Mouse (Mus musculus) ES-Bruce4 (cell line): Measurements from ENCODE around the gene Nptx1. TPM values are rescaled to one million over a fixed set of nuclear protein-coding genes. Genes with fewer than 3 reads are reported as not detected.

ENCODE experiments used
- H3K27ac ChIP-seq: 2 replicates; pipeline ENCODE4 v1.5.1; 2012; ENCODE audit warnings: low read length, inconsistent platforms; ENCODE audit not compliant: insufficient read depth
- H3K27me3 ChIP-seq: 2 replicates; pipeline ENCODE4 v1.6.1; 2012; ENCODE audit warnings: mild to moderate bottlenecking, low read length, inconsistent platforms; ENCODE audit not compliant: control insufficient read depth, poor library complexity, insufficient read depth, severe bottlenecking
- H3K36me3 ChIP-seq: 2 replicates; pipeline ENCODE4 v1.6.1; 2012; ENCODE audit warnings: inconsistent platforms, mild to moderate bottlenecking, low read length, moderate library complexity; ENCODE audit not compliant: control insufficient read depth, poor library complexity, insufficient read depth, severe bottlenecking
- H3K4me1 ChIP-seq: one replicate; pipeline ENCODE4 v1.8.1; 2011; ENCODE audit warnings: low read length; ENCODE audit not compliant: control insufficient read depth, insufficient read depth
- H3K4me3 ChIP-seq: 2 replicates; pipeline ENCODE4 v1.5.1; 2011; ENCODE audit warnings: low read depth, mild to moderate bottlenecking, low read length
- H3K9ac ChIP-seq: 2 replicates; pipeline ENCODE4 v1.6.1; 2012; ENCODE audit warnings: low read depth, mild to moderate bottlenecking, inconsistent platforms; ENCODE audit not compliant: poor library complexity, severe bottlenecking
- H3K9me3 ChIP-seq: replicated peaks from 2 replicates; pipeline ENCODE4 v1.6.1; 2012; ENCODE audit warnings: mild to moderate bottlenecking, low read length, inconsistent platforms; ENCODE audit not compliant: control insufficient read depth, poor library complexity, insufficient read depth, severe bottlenecking
- CTCF ChIP-seq: IDR thresholded peaks from one replicate; pipeline ENCODE4 v1.8.1; 2011; ENCODE audit warnings: low read depth, low read length
- EP300 ChIP-seq: IDR thresholded peaks from 2 replicates; pipeline ENCODE4 v1.6.1; 2011; ENCODE audit warnings: low read depth, low read length; ENCODE audit not compliant: insufficient read depth
- POLR2A ChIP-seq: IDR thresholded peaks from one replicate; pipeline ENCODE4 v1.8.1; 2011; ENCODE audit warnings: low read length; ENCODE audit not compliant: insufficient read depth
- polyA plus RNA-seq: library from polyadenylated mRNA; stranded (reverse); fragments of >200 nt; gene quantifications from 2 replicates; pipeline ENCODE4 v1.2.4, GENCODE M21; 2011; ENCODE audit warnings: low read depth; ENCODE audit not compliant: missing spikeins, insufficient read depth, insufficient read length

Gene Nptx1
- polyA plus RNA-seq, 1 experiment: not detected

- no peak for TF ChIP-seq POLR2A
- TF ChIP-seq EP300: no peak
- no peak for TF ChIP-seq CTCF
- Histone ChIP-seq H3K27ac (no peak overlapping the region), H3K4me3 (no peak overlapping the region), H3K9ac (no peak overlapping the region), H3K27me3 (no peaks in the 10 kb centered on the region), H3K4me1 (no peaks in the 10 kb centered on the region), H3K36me3 (no peaks in the 10 kb centered on the region), H3K9me3 (no peaks in the 10 kb centered on the region)
Observed at GRCm38 (mm10) chr11:119540560-119540959, 7.0 kb downstream of the Nptx1 start.

- H3K36me3 ChIP-seq: no peaks in the 10 kb centered on the region
- no peaks in the 10 kb centered on the region for H3K9me3 ChIP-seq
- no peaks in the 10 kb centered on the region for H3K27me3 ChIP-seq
- no peak overlapping the region for H3K9ac ChIP-seq
- TF ChIP-seq POLR2A: no peak
- no peak for TF ChIP-seq CTCF
- no peaks in the 10 kb centered on the region for H3K4me1 ChIP-seq
- no peak overlapping the region for H3K4me3 ChIP-seq
- no peak overlapping the region for H3K27ac ChIP-seq
Observed at GRCm38 (mm10) chr11:119539944-119540343, 7.6 kb downstream of the Nptx1 start.

DNA sequence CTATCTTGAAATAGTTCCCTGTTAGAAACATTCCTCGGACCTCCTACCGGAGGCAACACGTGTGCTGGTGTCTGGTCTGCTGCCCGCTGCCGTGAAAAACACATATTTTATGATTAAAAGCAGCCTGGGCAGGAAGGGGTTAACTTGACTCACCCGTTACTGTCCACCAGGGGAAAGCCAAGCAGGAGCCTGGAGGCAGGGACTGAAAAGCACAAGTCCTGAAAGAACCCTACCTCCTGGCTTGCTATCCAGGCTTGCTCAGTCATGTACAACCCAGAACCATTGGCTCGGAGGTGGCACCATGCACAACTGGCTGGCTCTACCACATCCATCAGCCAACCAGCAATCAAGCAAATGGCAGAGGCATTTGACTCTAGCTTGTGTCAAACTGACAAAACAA, 13.8 kb downstream of the Nptx1 start:
- Histone ChIP-seq H3K27me3 (no peaks in the 10 kb centered on the region), H3K4me1 (no peaks in the 10 kb centered on the region), H3K9ac (no peak overlapping the region), H3K4me3 (no peak overlapping the region), H3K9me3 (no peaks in the 10 kb centered on the region), H3K27ac (no peak overlapping the region), H3K36me3 (no peaks in the 10 kb centered on the region)
- TF ChIP-seq EP300 (no peak), CTCF (no peak), POLR2A (no peak)

DNA sequence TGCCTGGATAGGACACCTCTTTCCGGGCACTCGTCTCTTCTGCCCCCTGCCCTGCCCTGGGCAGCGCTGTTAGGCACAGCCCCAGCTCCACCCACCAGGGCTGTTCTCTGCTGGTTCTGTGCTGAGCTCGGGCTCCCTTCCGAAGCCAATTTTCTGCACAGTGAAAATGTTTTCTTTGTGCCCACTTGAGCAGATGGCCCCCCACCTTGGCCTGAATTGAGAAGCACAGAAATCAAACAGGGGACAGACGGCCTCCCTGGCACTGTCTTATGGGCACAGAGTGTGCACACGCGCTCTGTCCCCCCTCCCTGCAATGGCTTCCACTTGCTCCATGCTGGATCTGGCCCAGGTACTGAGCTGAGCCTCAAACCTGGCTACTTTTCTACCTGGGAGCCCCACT, 15.1 kb downstream of the Nptx1 start:
- Histone ChIP-seq H3K27ac (no peak overlapping the region), H3K4me3 (no peak overlapping the region), H3K9ac (no peak overlapping the region), H3K27me3 (no peaks in the 10 kb centered on the region), H3K9me3 (no peaks in the 10 kb centered on the region), H3K36me3 (no peaks in the 10 kb centered on the region), H3K4me1 (no peaks in the 10 kb centered on the region)
- TF ChIP-seq EP300 (no peak), CTCF (no peak), POLR2A (no peak)

GRCm38 (mm10) chr11:119528930-119529329, 18.6 kb downstream of the Nptx1 start:
- peaks cover 5% of the 10 kb centered on the region for H3K4me1 ChIP-seq
- H3K4me3 ChIP-seq: no peak overlapping the region
- no peak overlapping the region for H3K9ac ChIP-seq
- H3K27me3 ChIP-seq: no peaks in the 10 kb centered on the region
- no peak overlapping the region for H3K27ac ChIP-seq
- H3K36me3 ChIP-seq: no peaks in the 10 kb centered on the region
- no peaks in the 10 kb centered on the region for H3K9me3 ChIP-seq
- TF ChIP-seq EP300 (no peak), CTCF (no peak)

GRCm38 (mm10) chr11:119526068-119526966, 21.2 kb downstream of the Nptx1 start:
- no peaks in the 10 kb centered on the region for H3K9me3 ChIP-seq
- no peaks in the 10 kb centered on the region for H3K27me3 ChIP-seq
- H3K36me3 ChIP-seq: no peaks in the 10 kb centered on the region
- no peak overlapping the region for H3K27ac ChIP-seq
- no peak overlapping the region for H3K4me3 ChIP-seq
- no peak overlapping the region for H3K9ac ChIP-seq
- TF ChIP-seq EP300: no peak
- no peak for TF ChIP-seq CTCF
- no peak for TF ChIP-seq POLR2A
- H3K4me1 ChIP-seq: peaks cover 5% of the 10 kb centered on the region
